Mouse (Mus musculus): ENCODE measurements at regions not wholly inside any gene's neighbourhood (a gene's known extent, or its start where the extent isn't known, plus 50 kb on each side); places are given as distances from the start of the nearest gene placed in this dataset.

DNA sequence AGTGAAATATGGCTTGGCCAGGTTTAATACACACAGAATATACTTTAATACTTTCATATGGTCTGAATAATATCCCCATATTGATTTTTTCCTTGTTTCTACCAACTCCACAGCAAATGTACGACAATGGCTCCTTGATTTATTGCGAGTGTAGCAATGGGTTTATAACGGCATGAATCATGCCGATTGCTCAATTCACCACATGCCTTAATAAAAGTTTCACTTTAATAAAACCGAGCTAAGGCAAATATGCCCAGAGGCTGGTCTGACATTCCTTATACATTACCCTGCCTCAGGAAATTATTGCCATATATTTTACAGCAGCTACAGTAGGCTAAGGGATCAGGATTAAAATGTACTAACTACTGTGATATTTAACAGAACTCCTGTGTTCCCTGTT lies 201.2 kb upstream of the Osr1 start:
- H3K4me3 ChIP-seq (ENCODE audit: low read depth, low read length) = no peak overlapping the region
- 63% methylated on average over 5 of the region's 5 CpGs for WGBS (ENCODE audit: insufficient replicate concordance)
- H3K4me1 ChIP-seq (ENCODE audit: control insufficient read depth, low read depth, low read length) = no peaks in the 10 kb centered on the region
- H3K36me3 ChIP-seq (ENCODE audit: control insufficient read depth, insufficient read depth) = no peaks in the 10 kb centered on the region
- H3K9me3 ChIP-seq (replicated peaks; ENCODE audit: control insufficient read depth, low read length) = no peaks in the 10 kb centered on the region
- no peak overlapping the region for H3K27ac ChIP-seq (ENCODE audit: low read length)
- H3K9ac ChIP-seq (ENCODE audit: low read depth, low read length) = no peak overlapping the region
- ATAC-seq (ENCODE audit: low read depth) = no peak
- H3K4me2 ChIP-seq (ENCODE audit: low read depth, low read length) = no peak overlapping the region
- H3K27me3 ChIP-seq (ENCODE audit: control insufficient read depth, insufficient read depth, low read depth, low read length) = no peaks in the 10 kb centered on the region

DNA sequence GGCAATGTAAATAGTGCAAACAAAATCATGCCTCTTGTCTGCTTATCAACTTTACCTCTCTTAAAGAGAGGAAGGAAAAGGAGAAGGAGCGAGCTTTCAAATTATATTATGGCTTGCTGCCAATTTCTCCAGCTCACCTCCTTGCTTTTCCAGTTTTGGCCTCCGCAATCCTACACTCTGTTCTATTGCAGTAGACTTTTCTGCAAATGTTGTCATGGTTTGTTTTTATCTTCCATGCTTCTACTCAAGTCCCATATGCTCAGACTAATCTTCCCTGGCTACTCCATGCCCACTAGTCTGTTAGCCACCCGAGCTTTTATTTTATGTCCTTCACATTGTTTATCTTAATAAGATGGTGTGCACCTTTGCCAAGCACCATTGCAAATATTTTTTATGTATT lies 168.0 kb upstream of the Osr1 start:
- H3K9ac ChIP-seq (ENCODE audit: low read depth, low read length) = no peak overlapping the region
- 49% methylated on average over 3 of the region's 3 CpGs for WGBS (ENCODE audit: insufficient replicate concordance)
- no peak overlapping the region for H3K27ac ChIP-seq (ENCODE audit: low read length)
- no peak for ATAC-seq (ENCODE audit: low read depth)
- no peaks in the 10 kb centered on the region for H3K27me3 ChIP-seq (ENCODE audit: control insufficient read depth, insufficient read depth, low read depth, low read length)
- H3K4me2 ChIP-seq (ENCODE audit: low read depth, low read length) = no peak overlapping the region
- H3K4me3 ChIP-seq (ENCODE audit: low read depth, low read length) = no peak overlapping the region
- H3K4me1 ChIP-seq (ENCODE audit: control insufficient read depth, low read depth, low read length) = no peaks in the 10 kb centered on the region
- H3K9me3 ChIP-seq (replicated peaks; ENCODE audit: control insufficient read depth, low read length) = no peaks in the 10 kb centered on the region
- no peaks in the 10 kb centered on the region for H3K36me3 ChIP-seq (ENCODE audit: control insufficient read depth, insufficient read depth)

DNA sequence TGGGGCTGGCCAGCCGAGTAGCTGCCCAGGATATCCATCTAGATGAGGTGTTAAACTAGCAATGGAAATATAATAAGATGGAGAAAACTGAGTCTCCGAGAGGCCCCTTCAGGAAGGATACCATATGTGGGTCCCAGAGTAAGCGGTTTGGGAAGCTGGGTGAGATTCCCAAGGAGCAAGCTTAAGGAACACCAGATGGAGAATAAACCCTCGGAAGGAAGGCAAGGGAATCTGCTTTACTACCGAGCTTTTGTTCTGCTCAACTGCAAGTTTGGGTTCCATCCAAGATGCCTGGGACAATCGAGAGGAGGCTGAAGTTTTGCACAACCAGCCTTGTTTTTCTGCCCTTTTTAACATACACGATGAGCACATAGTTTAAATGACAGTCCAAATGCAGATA lies 164.9 kb upstream of the Osr1 start:
- Histone ChIP-seq H3K9ac (ENCODE audit: low read depth, low read length) (no peak overlapping the region), H3K9me3 (replicated peaks; ENCODE audit: control insufficient read depth, low read length) (no peaks in the 10 kb centered on the region), H3K27ac (ENCODE audit: low read length) (no peak overlapping the region), H3K4me3 (ENCODE audit: low read depth, low read length) (no peak overlapping the region), H3K36me3 (ENCODE audit: control insufficient read depth, insufficient read depth) (no peaks in the 10 kb centered on the region), H3K4me1 (ENCODE audit: control insufficient read depth, low read depth, low read length) (no peaks in the 10 kb centered on the region), H3K4me2 (ENCODE audit: low read depth, low read length) (no peak overlapping the region), H3K27me3 (ENCODE audit: control insufficient read depth, insufficient read depth, low read depth, low read length) (no peaks in the 10 kb centered on the region)
- ATAC-seq (ENCODE audit: low read depth) = no peak
- WGBS (ENCODE audit: insufficient replicate concordance) = 57% methylated on average over 7 of the region's 7 CpGs

DNA sequence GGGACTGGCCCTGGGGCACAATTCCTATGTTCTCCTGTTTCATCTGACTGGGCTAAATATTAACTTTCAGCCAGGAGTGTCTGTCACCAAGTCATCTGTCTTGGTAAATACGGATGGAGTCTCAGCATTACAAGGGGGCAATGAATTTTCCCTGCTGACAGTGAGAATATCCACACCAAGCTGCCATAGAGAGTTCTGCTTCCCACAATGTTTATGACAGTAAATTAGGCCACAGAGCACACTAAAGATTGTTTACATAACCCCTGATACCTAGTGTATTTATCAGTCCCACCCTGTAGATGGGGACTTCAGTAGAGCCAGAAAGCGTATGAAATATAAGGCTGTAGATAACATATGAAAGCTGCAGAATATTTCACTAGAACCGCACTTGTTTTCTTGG lies 150.6 kb upstream of the Osr1 start:
- Histone ChIP-seq H3K4me1 (ENCODE audit: control insufficient read depth, low read depth, low read length) (no peaks in the 10 kb centered on the region), H3K27me3 (ENCODE audit: control insufficient read depth, insufficient read depth, low read depth, low read length) (no peaks in the 10 kb centered on the region), H3K4me2 (ENCODE audit: low read depth, low read length) (no peak overlapping the region), H3K9me3 (replicated peaks; ENCODE audit: control insufficient read depth, low read length) (no peaks in the 10 kb centered on the region), H3K36me3 (ENCODE audit: control insufficient read depth, insufficient read depth) (no peaks in the 10 kb centered on the region), H3K27ac (ENCODE audit: low read length) (no peak overlapping the region), H3K9ac (ENCODE audit: low read depth, low read length) (no peak overlapping the region), H3K4me3 (ENCODE audit: low read depth, low read length) (no peak overlapping the region)
- no peak for ATAC-seq (ENCODE audit: low read depth)
- WGBS (ENCODE audit: insufficient replicate concordance) = 35% methylated on average over 3 of the region's 3 CpGs

DNA sequence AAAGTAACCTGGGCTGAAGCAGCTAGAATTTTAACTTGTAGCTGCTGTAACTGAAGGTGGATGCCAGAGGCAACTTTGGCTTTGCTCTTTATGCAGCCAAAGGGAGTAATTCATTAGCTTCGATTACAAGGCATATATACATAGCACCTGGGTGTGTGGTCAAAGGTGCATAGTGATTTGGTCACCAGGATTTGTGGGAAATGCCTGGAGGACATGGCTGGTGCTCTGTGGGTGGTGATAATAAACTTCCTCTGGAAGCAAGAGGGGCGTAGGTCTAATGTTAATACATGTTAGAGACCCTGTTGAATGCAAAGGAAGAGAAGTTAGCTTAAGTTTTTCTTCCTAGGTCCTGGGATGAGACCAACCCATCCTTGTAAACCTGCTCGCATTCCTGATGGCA lies 139.3 kb upstream of the Osr1 start:
- no peaks in the 10 kb centered on the region for H3K36me3 ChIP-seq (ENCODE audit: control insufficient read depth, insufficient read depth)

DNA sequence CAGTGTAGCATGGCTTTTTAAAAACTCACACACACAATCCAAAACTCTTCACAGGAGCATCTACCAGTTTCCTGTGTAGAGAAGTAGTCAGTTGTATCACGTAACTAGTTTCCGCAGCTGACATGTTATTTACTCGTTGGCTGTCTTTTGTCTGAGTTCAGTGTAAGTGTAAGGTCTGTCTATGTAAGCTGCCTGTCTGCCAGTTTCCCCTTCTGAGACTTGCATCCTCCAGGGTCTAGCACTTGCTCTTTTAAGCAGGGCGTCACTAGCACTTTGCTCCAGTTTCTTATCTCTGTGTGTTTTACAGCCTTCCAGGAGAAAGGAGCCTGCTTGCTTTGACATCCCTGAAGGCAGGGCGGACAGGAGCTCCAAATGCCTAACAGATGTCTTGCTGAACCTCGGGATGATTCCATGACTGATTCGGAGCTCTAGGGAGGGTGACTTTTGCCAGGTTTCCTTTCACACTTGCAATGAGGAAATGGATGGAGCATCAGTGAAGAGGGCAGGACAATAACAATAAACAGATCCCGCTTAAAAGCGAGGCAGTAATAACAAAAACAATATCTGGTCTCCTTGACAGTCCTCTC lies 131.2 kb upstream of the Osr1 start:
- Histone ChIP-seq H3K27ac (ENCODE audit: low read length) (no peak overlapping the region), H3K9ac (ENCODE audit: low read depth, low read length) (no peak overlapping the region), H3K4me2 (ENCODE audit: low read depth, low read length) (no peak overlapping the region), H3K4me1 (ENCODE audit: control insufficient read depth, low read depth, low read length) (no peaks in the 10 kb centered on the region), H3K4me3 (ENCODE audit: low read depth, low read length) (no peak overlapping the region), H3K9me3 (replicated peaks; ENCODE audit: control insufficient read depth, low read length) (no peaks in the 10 kb centered on the region), H3K27me3 (ENCODE audit: control insufficient read depth, insufficient read depth, low read depth, low read length) (no peaks in the 10 kb centered on the region), H3K36me3 (ENCODE audit: control insufficient read depth, insufficient read depth) (no peaks in the 10 kb centered on the region)
- ATAC-seq (ENCODE audit: low read depth) = no peak
- 15% methylated on average over 9 of the region's 9 CpGs for WGBS (ENCODE audit: insufficient replicate concordance)

More for the DNA sequence above, 139.3 kb upstream of the Osr1 start:
- 50% methylated on average over 3 of the region's 3 CpGs for WGBS (ENCODE audit: insufficient replicate concordance)
- no peak for ATAC-seq (ENCODE audit: low read depth)
- Histone ChIP-seq H3K4me1 (ENCODE audit: control insufficient read depth, low read depth, low read length) (no peaks in the 10 kb centered on the region), H3K9ac (ENCODE audit: low read depth, low read length) (no peak overlapping the region), H3K27me3 (ENCODE audit: control insufficient read depth, insufficient read depth, low read depth, low read length) (no peaks in the 10 kb centered on the region), H3K4me3 (ENCODE audit: low read depth, low read length) (no peak overlapping the region), H3K4me2 (ENCODE audit: low read depth, low read length) (no peak overlapping the region), H3K9me3 (replicated peaks; ENCODE audit: control insufficient read depth, low read length) (no peaks in the 10 kb centered on the region), H3K27ac (ENCODE audit: low read length) (no peak overlapping the region)

DNA sequence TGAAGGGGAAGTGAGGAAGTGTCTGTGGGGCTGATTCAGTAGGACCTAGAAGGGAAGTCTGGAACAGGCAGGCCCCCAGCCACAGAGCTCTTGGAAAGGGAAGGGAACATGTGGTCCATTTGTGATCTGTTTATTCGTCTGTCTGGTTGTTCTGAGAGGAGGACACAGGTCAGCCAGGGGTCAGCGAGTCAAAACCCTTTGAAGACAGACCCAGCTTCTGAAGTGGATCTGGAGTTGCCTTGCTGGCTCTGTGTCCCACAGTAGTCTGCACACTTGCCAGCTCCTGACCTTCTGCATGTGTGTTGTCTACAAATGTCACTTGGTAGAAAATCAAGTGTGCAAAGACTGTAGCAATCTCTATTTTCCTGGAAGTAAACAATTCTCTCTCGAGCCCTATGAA lies 119.3 kb upstream of the Osr1 start:
- ATAC-seq (ENCODE audit: low read depth) = no peak
- no peak overlapping the region for H3K4me3 ChIP-seq (ENCODE audit: low read depth, low read length)
- no peaks in the 10 kb centered on the region for H3K27me3 ChIP-seq (ENCODE audit: control insufficient read depth, insufficient read depth, low read depth, low read length)
- no peaks in the 10 kb centered on the region for H3K4me1 ChIP-seq (ENCODE audit: control insufficient read depth, low read depth, low read length)
- 19% methylated on average over 3 of the region's 3 CpGs for WGBS (ENCODE audit: insufficient replicate concordance)
- H3K36me3 ChIP-seq (ENCODE audit: control insufficient read depth, insufficient read depth) = no peaks in the 10 kb centered on the region
- no peak overlapping the region for H3K27ac ChIP-seq (ENCODE audit: low read length)
- H3K9ac ChIP-seq (ENCODE audit: low read depth, low read length) = no peak overlapping the region
- H3K9me3 ChIP-seq (replicated peaks; ENCODE audit: control insufficient read depth, low read length) = no peaks in the 10 kb centered on the region
- H3K4me2 ChIP-seq (ENCODE audit: low read depth, low read length) = no peak overlapping the region

DNA sequence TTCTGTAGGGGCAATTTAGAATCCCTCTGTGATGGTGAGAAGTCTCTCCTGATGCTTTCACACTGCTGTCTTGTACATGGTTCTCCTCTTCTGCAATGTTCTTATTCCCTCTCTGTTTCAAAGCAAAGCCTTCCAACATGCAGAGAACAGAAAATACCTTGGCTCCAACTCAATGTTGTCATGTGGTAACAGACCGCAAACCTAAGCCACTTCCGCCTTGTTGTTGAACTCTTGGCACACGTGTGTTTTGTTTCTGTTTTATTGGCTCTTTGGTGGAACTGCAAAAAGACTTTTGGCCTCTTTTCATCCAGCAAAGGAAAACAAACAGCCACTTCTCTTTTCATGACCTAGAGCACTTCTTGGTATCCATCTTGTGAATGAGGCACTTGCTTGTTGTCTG lies 109.7 kb upstream of the Osr1 start:
- Histone ChIP-seq H3K27ac (ENCODE audit: low read length) (no peak overlapping the region), H3K27me3 (ENCODE audit: control insufficient read depth, insufficient read depth, low read depth, low read length) (no peaks in the 10 kb centered on the region), H3K36me3 (ENCODE audit: control insufficient read depth, insufficient read depth) (no peaks in the 10 kb centered on the region), H3K9ac (ENCODE audit: low read depth, low read length) (no peak overlapping the region), H3K4me2 (ENCODE audit: low read depth, low read length) (no peak overlapping the region), H3K4me1 (ENCODE audit: control insufficient read depth, low read depth, low read length) (no peaks in the 10 kb centered on the region), H3K9me3 (replicated peaks; ENCODE audit: control insufficient read depth, low read length) (no peaks in the 10 kb centered on the region), H3K4me3 (ENCODE audit: low read depth, low read length) (no peak overlapping the region)
- no peak for ATAC-seq (ENCODE audit: low read depth)
- WGBS (ENCODE audit: insufficient replicate concordance) = 60% methylated on average over 3 of the region's 3 CpGs

DNA sequence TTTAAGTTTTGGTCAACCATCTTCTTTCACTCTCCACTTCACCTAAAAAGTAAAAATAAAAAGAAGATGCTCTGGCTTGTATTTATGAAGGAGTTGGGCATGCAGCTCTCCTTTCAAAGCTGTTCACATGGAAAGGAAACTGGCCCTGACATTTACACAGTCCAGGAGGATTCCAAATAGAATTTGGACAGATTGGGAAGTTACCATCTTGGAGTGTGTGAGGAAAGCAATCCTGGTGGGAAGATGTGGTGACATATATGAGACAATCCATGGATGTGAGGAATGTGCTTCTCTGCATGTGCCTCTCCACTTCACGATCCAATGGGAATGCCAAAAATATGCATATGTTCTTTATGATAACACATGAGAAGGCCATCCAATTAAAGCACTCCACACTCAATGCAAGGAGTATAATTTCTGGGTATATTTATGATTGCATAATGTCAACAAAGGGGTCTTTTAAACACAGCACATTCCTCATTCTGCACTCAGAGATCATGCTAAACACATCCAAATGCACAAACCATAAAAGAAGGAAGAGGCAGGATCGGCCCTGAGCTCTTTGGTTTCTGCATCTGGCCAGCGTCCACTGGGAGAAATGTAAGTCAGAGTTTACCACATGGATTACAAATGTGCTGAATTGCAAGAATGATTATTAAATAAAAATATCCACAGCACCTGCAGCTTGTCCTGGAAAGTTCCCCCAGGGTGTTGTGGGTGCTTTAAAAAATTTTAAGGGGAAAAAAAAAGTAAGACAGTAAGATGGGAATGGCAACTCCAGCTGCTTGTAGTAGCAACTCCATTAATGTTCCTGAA lies 100.1 kb upstream of the Osr1 start:
- no peak overlapping the region for H3K9ac ChIP-seq (ENCODE audit: low read depth, low read length)
- 52% methylated on average over 3 of the region's 3 CpGs for WGBS (ENCODE audit: insufficient replicate concordance)
- H3K4me1 ChIP-seq (ENCODE audit: control insufficient read depth, low read depth, low read length) = no peaks in the 10 kb centered on the region
- no peaks in the 10 kb centered on the region for H3K9me3 ChIP-seq (replicated peaks; ENCODE audit: control insufficient read depth, low read length)
- no peaks in the 10 kb centered on the region for H3K36me3 ChIP-seq (ENCODE audit: control insufficient read depth, insufficient read depth)
- no peak overlapping the region for H3K27ac ChIP-seq (ENCODE audit: low read length)
- no peak overlapping the region for H3K4me3 ChIP-seq (ENCODE audit: low read depth, low read length)
- H3K4me2 ChIP-seq (ENCODE audit: low read depth, low read length) = no peak overlapping the region
- no peaks in the 10 kb centered on the region for H3K27me3 ChIP-seq (ENCODE audit: control insufficient read depth, insufficient read depth, low read depth, low read length)
- no peak for ATAC-seq (ENCODE audit: low read depth)

All from liver, embryonic 16.5 days (tissue).